Mouse (Mus musculus) midbrain, embryonic 16.5 days (tissue): Measurements from ENCODE around the gene Slc9a2. TPM values are rescaled to one million over a fixed set of nuclear protein-coding genes. Genes with fewer than 3 reads are reported as not detected.
A peak's percentile ranks its signal among the peaks of the same experiment; 100 is the strongest.

Experiments used
- ATAC-seq: fragments of 200-750 bp; cut with Nextera tagmentation; 2 replicates; pipeline ENCODE4 v1.8.0; 2017; ENCODE audit warnings: moderate TSS enrichment
- H3K27ac ChIP-seq: fragments of 300-500 bp; sonication (generic); 2 replicates; pipeline ENCODE4 v1.5.1; 2014; ENCODE audit warnings: mild to moderate bottlenecking, low read length, mixed read lengths
- H3K27me3 ChIP-seq: fragments of 300-500 bp; sonication (generic); 2 replicates; pipeline ENCODE4 v1.6.1; 2014; ENCODE audit warnings: low read depth, low read length, mixed read lengths; ENCODE audit not compliant: control insufficient read depth, insufficient read depth
- H3K36me3 ChIP-seq: fragments of 300-500 bp; sonication (generic); 2 replicates; pipeline ENCODE4 v1.6.1; 2014; ENCODE audit warnings: mild to moderate bottlenecking, low read length, moderate library complexity, mixed read lengths; ENCODE audit not compliant: control insufficient read depth, insufficient read depth
- H3K4me1 ChIP-seq: fragments of 300-500 bp; sonication (generic); 2 replicates; pipeline ENCODE4 v1.6.1; 2014; ENCODE audit warnings: mild to moderate bottlenecking, low read length, mixed read lengths; ENCODE audit not compliant: control insufficient read depth, insufficient read depth
- H3K4me2 ChIP-seq: fragments of 300-500 bp; sonication (generic); 2 replicates; pipeline ENCODE4 v1.6.1; 2014; ENCODE audit warnings: mild to moderate bottlenecking, low read length, mixed read lengths
- H3K4me3 ChIP-seq: fragments of 300-500 bp; sonication (generic); 2 replicates; pipeline ENCODE4 v1.5.1; 2014; ENCODE audit warnings: low read depth, mild to moderate bottlenecking, low read length, moderate library complexity, mixed read lengths
- H3K9ac ChIP-seq: fragments of 300-500 bp; sonication (generic); 2 replicates; pipeline ENCODE4 v1.6.1; 2014; ENCODE audit warnings: low read depth, low read length, mixed read lengths
- H3K9me3 ChIP-seq: fragments of 300-500 bp; sonication (generic); replicated peaks from 2 replicates; pipeline ENCODE4 v1.6.1; 2014; ENCODE audit warnings: mild to moderate bottlenecking, low read length, mixed read lengths; ENCODE audit not compliant: control insufficient read depth, poor library complexity, severe bottlenecking
- WGBS: fragments of 180-500 bp; shearing (Covaris S2); extraction: QIAGEN DNeasy Blood & Tissue Kit; methylation state at CpG from one replicate; pipeline ENCODE4 v1.1.7; 2014; 5-methylcytosine and 5-hydroxymethylcytosine counted together
- polyA plus RNA-seq: library from polyadenylated mRNA; unstranded; fragments of >200 nt; fragmentation: Nextera tagmentation; extraction: Ambion mirVana; gene quantifications from 2 replicates; pipeline ENCODE4 v1.2.1, GENCODE M21; 2015

The Slc9a2 gene
- polyA plus RNA-seq, 1 experiment from 2014 or later: 0.35 TPM

GRCm38 (mm10) chr1:40788956-40789355, 108.6 kb downstream of the Slc9a2 start:
- no peak for ATAC-seq
- 80% methylated on average over 6 of the region's 6 CpGs for WGBS

DNA sequence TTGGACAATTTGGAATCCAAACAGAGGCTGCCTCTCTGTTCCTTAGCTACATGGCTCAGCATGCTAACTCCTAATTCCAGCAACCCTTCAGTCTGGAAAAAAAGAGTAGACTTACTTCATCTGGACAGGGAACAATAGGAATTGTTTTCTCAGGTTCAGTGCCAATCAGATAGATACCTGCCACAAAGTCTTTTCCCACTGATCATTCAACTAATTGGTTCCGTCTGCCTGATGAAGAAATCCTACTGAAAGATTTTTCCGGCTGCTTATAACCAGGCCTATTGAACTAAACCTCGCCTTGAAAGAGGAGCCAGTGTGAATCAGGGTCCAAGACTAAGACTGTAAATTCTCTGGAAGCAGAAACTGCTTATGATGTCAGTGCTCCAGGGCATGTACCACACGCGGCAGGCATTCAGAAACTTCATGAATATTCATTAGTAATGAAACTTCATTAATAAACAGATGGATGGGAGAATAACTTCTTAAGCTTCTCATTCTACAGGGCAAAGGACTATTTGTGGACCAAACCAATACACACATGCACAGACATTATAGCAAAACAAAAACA, 109.4 kb downstream of the Slc9a2 start:
- H3K27me3 ChIP-seq: no peaks in the 10 kb centered on the region
- no peaks in the 10 kb centered on the region for H3K36me3 ChIP-seq
- H3K9ac ChIP-seq: peak overlapping the region; percentile 70
- ATAC-seq: peak; percentile 73
- peak overlapping the region; percentile 77 for H3K4me3 ChIP-seq
- H3K9me3 ChIP-seq: no peaks in the 10 kb centered on the region
- peaks cover 15% of the 10 kb centered on the region; the same call in 1 of the 2 replicates for H3K4me1 ChIP-seq
- WGBS: 17% methylated on average over 5 of the region's 5 CpGs
- H3K4me2 ChIP-seq: peak overlapping the region; percentile 89
- H3K27ac ChIP-seq: peak overlapping the region; percentile 68; the same call in 1 of the 2 replicates

More at GRCm38 (mm10) chr1:40788956-40789355, 108.6 kb downstream of the Slc9a2 start:
- no peaks in the 10 kb centered on the region for H3K27me3 ChIP-seq
- H3K4me2 ChIP-seq: no peak overlapping the region
- peaks cover 15% of the 10 kb centered on the region; the same call in 1 of the 2 replicates for H3K4me1 ChIP-seq
- H3K4me3 ChIP-seq: no peak overlapping the region
- H3K9ac ChIP-seq: no peak overlapping the region
- no peaks in the 10 kb centered on the region for H3K9me3 ChIP-seq
- 0 out of 2 replicates have a peak, but pooled peaks cover 3% of the 10 kb centered on the region for H3K36me3 ChIP-seq
- H3K27ac ChIP-seq: no peak overlapping the region

DNA sequence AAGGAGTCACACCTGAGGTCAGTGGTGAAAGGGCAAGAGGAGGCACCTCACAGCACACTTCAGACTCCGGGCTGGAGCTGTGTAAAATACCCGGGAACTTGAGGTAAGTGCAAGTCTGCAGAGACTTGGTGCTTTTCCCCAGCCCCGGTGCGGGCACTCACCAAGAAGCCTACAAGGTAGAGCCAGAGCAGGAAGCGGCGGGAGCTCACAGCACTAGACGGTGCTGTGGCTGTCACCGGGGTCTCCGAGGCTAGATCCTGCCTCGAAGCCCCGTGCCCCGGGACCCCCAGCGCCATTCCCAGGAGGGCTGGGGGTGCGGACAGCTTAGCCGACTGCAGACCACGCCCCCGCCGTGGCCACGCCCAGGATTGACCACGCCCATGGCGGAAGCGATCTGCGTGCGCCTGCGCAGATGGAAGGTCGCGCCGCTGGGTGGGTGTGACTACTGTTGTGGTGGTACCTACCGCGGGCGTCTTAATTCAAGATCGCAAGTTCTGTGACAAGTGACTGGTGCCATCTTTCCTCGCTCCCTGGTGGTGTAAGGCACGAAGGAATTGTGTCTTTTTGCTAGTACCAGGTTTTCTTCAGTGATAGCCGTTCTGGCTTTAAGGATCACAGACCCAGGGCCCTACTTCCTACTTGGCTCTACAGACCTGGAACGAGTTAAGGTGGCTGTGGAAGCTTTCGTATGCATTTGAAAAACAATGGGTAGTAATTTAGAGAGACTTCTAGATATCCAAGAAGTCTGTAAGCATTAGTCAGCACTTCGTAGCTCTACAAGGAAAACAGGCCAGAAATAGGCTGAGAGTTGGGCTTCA, 110.2 kb downstream of the Slc9a2 start, which contains the start of gene Mfsd9:
Mfsd9 (minus strand) TSS at position 364 of the 818 bp plus-strand sequence.
- ATAC-seq: peak; percentile 93
- no peaks in the 10 kb centered on the region for H3K9me3 ChIP-seq
- H3K27ac ChIP-seq: peak within 1 kb of the TSS; percentile 68
- H3K27me3 ChIP-seq: no peaks in the 10 kb centered on the region
- peak within 1 kb of the TSS; percentile 89 for H3K4me2 ChIP-seq
- H3K9ac ChIP-seq: peak within 1 kb of the TSS; percentile 70
- WGBS: 7% methylated on average over 38 of the region's 38 CpGs
- peaks cover 15% of the 10 kb centered on the region; the same call in 1 of the 2 replicates for H3K4me1 ChIP-seq
- H3K36me3 ChIP-seq: no peaks in the 10 kb centered on the region
- H3K4me3 ChIP-seq: peak within 1 kb of the TSS; percentile 77

DNA sequence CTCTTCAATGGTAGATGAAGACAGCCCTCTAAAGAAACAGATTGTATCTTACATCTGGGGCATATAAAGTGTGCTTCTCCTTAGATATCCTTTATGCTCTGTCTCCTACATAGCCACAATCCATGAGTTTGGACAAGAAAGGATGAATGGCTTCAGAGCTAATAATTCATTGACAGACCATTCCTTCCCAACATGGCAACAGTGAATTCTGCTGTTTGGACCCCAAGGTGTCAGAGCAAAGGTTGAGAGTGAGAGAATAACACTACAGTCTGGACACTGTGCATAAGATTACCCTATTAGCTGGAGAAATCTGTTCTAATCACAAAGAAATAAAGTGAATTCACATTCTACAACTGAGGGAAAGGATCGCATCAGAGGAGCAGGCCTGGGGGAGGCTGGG, 115.1 kb downstream of the Slc9a2 start:
- Histone ChIP-seq H3K27ac (no peak overlapping the region), H3K4me1 (0 out of 2 replicates have a peak, but pooled peaks cover 5% of the 10 kb centered on the region), H3K36me3 (no peaks in the 10 kb centered on the region), H3K9ac (no peak overlapping the region), H3K4me3 (no peak overlapping the region), H3K9me3 (no peaks in the 10 kb centered on the region), H3K4me2 (no peak overlapping the region), H3K27me3 (no peaks in the 10 kb centered on the region)
- 100% methylated on average over 1 of the region's 1 CpGs for whole genome bisulfite sequencing
- no peak for ATAC-seq

DNA sequence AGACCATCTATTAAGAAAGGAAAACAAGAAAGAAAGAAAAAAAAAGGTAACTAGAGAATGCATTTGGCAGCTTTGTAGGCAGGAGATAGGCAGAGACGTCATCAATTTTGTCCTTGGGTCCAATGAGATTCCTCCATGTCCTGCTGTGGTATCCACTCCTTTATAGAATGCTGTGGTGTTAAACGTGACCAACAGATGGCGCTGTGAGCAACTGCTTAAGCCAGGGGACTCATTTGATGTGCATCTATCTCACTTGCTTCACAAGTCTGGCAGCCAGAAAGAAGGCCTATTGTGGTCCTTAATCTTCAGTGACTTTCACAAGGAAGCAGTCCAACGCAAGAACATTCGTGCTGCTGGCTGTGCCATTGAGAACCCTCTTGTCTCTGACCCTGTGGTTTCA, 117.0 kb downstream of the Slc9a2 start:
- no peak overlapping the region for H3K27ac ChIP-seq
- no peaks in the 10 kb centered on the region for H3K9me3 ChIP-seq
- no peak for ATAC-seq
- no peak overlapping the region for H3K4me2 ChIP-seq
- no peak overlapping the region for H3K4me3 ChIP-seq
- no peaks in the 10 kb centered on the region for H3K36me3 ChIP-seq
- no peak overlapping the region for H3K9ac ChIP-seq
- no peaks in the 10 kb centered on the region for H3K4me1 ChIP-seq
- 6% methylated on average over 5 of the region's 5 CpGs for WGBS
- no peaks in the 10 kb centered on the region for H3K27me3 ChIP-seq

GRCm38 (mm10) chr1:40799121-40799520, 118.7 kb downstream of the Slc9a2 start:
- WGBS: 90% methylated on average over 8 of the region's 8 CpGs
- Histone ChIP-seq H3K4me1 (no peaks in the 10 kb centered on the region), H3K9me3 (no peaks in the 10 kb centered on the region), H3K36me3 (no peaks in the 10 kb centered on the region), H3K9ac (no peak overlapping the region), H3K27me3 (no peaks in the 10 kb centered on the region), H3K4me2 (no peak overlapping the region), H3K4me3 (no peak overlapping the region), H3K27ac (no peak overlapping the region)
- no peak for ATAC-seq

DNA sequence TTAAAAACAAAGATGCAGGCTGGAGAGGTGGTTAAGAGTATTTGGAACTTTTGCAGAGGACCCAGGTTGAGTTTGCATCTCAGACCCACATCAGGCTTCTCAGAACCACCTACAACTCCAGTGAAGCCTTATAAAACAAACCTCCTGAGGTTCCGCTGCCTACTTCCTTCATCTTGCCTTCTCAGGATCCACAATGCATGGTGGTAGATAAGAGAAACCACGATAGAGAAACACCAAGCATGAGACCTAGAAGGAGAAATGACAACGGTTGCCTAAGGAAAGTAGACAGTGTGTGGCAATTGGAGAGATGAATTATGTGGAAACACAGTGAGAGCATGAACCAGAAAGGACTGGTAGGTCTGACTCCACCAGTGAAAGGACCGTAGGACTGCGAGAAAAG, 120.5 kb downstream of the Slc9a2 start:
- no peaks in the 10 kb centered on the region for H3K27me3 ChIP-seq

GRCm38 (mm10) chr1:40802759-40803158, 122.4 kb downstream of the Slc9a2 start:
- 22% methylated on average over 3 of the region's 3 CpGs for WGBS
- no peaks in the 10 kb centered on the region for H3K36me3 ChIP-seq
- no peak overlapping the region for H3K9ac ChIP-seq
- ATAC-seq: no peak
- no peak overlapping the region for H3K27ac ChIP-seq
- H3K4me1 ChIP-seq: no peaks in the 10 kb centered on the region
- H3K9me3 ChIP-seq: no peaks in the 10 kb centered on the region
- H3K27me3 ChIP-seq: no peaks in the 10 kb centered on the region
- no peak overlapping the region for H3K4me2 ChIP-seq
- no peak overlapping the region for H3K4me3 ChIP-seq

More for the DNA sequence above, 120.5 kb downstream of the Slc9a2 start:
- ATAC-seq: no peak
- 86% methylated on average over 5 of the region's 5 CpGs for WGBS
- no peak overlapping the region for H3K4me3 ChIP-seq
- no peak overlapping the region for H3K27ac ChIP-seq
- H3K4me2 ChIP-seq: no peak overlapping the region
- H3K9ac ChIP-seq: no peak overlapping the region
- H3K4me1 ChIP-seq: no peaks in the 10 kb centered on the region
- no peaks in the 10 kb centered on the region for H3K9me3 ChIP-seq
- H3K36me3 ChIP-seq: no peaks in the 10 kb centered on the region

- Histone ChIP-seq H3K4me2 (no peak overlapping the region), H3K36me3 (no peaks in the 10 kb centered on the region), H3K4me3 (no peak overlapping the region), H3K9ac (no peak overlapping the region), H3K27me3 (no peaks in the 10 kb centered on the region), H3K9me3 (no peaks in the 10 kb centered on the region), H3K4me1 (no peaks in the 10 kb centered on the region), H3K27ac (no peak overlapping the region)
- ATAC-seq: no peak
- 89% methylated on average over 12 of the region's 12 CpGs for WGBS
These were observed 123.7 kb downstream of the Slc9a2 start for GRCm38 (mm10) chr1:40804118-40804517.
